Mouse (Mus musculus): ENCODE data around the gene Eps8l1. TPM values are rescaled to one million over a fixed set of nuclear protein-coding genes. Genes with fewer than 3 reads are reported as not detected.

Eps8l1 gene
- total and polyA plus RNA-seq, 3 experiments, result 0.01 to 0.19 TPM; not detected in 1

- H3K4me1 ChIP-seq (ENCODE audit: control insufficient read depth in 1 of 2, insufficient read depth in 2 of 2, low read length in 2 of 2), result peaks cover 0 to 34% of the 10 kb centered on the region in 2 experiments; a peak in 3 of 4 replicates
Measured at GRCm38 (mm10) chr7:4497271-4497903, 36.9 kb downstream of the Eps8l1 start.

GRCm38 (mm10) chr7:4498251-4498650 is 37.8 kb downstream of the Eps8l1 start:
- no peak for TF ChIP-seq ZNF384 (IDR thresholded peaks at IDR 0.05; ENCODE audit: low read depth, low read length)
- no peak for TF ChIP-seq ELF1 (IDR thresholded peaks at IDR 0.05; ENCODE audit: low read depth, low read length)
- TF ChIP-seq UBTF (IDR thresholded peaks at IDR 0.05; ENCODE audit: borderline replicate concordance, insufficient read depth, low read depth, low read length), result no peak
- no peak for TF ChIP-seq ZKSCAN1 (IDR thresholded peaks at IDR 0.05; ENCODE audit: low read depth, low read length)
- TF ChIP-seq CTCF (IDR thresholded peaks at IDR 0.05 in 2 of 3, conservative IDR thresholded peaks at IDR 0.05 in 1 of 3; ENCODE audit: control insufficient read depth in 1 of 3, insufficient read depth in 1 of 3, low read depth in 2 of 3, low read length in 3 of 3, poor library complexity in 1 of 3, severe bottlenecking in 1 of 3), result no peak
- TF ChIP-seq TAL1 (IDR thresholded peaks at IDR 0.05; ENCODE audit: low read length), result no peak
- TF ChIP-seq NRF1 (IDR thresholded peaks at IDR 0.05; ENCODE audit: insufficient read depth, low read depth, low read length, poor library complexity, severe bottlenecking), result no peak
- no peak for TF ChIP-seq SMC3 (IDR thresholded peaks at IDR 0.05; ENCODE audit: low read depth, low read length)
- no peak for TF ChIP-seq EP300 (IDR thresholded peaks at IDR 0.05; ENCODE audit: low read depth in 1 of 2, low read length in 2 of 2)
- TF ChIP-seq NELFE (IDR thresholded peaks at IDR 0.05; ENCODE audit: low read depth, low read length), result no peak
- TF ChIP-seq KAT2A (conservative IDR thresholded peaks at IDR 0.05; ENCODE audit: low read depth, low read length), result no peak
- no peak for TF ChIP-seq HCFC1 (IDR thresholded peaks at IDR 0.05; ENCODE audit: low read depth, low read length)
- TF ChIP-seq JUND (IDR thresholded peaks at IDR 0.05; ENCODE audit: low read depth, low read length), result no peak
- no peak for TF ChIP-seq POLR2AphosphoS5 (IDR thresholded peaks at IDR 0.05; ENCODE audit: borderline replicate concordance, low read depth, low read length)
- TF ChIP-seq GABPA (IDR thresholded peaks at IDR 0.05; ENCODE audit: low read depth, low read length), result no peak
- no peak for TF ChIP-seq USF1 (IDR thresholded peaks at IDR 0.05; ENCODE audit: low read depth, low read length)
- no peak for TF ChIP-seq RCOR1 (IDR thresholded peaks at IDR 0.05; ENCODE audit: low read depth, low read length)
- no peak for TF ChIP-seq TBP (IDR thresholded peaks at IDR 0.05; ENCODE audit: low read depth, low read length)
- Histone ChIP-seq H3K4me1 (ENCODE audit: control insufficient read depth in 1 of 2, insufficient read depth in 2 of 2, low read length in 2 of 2) (peaks cover 2 to 31% of the 10 kb centered on the region in 2 experiments), H3K27ac (ENCODE audit: control insufficient read depth, low read depth, low read length) (no peak overlapping the region), H3K9me3 (replicated peaks; ENCODE audit: insufficient read depth, low read length) (no peaks in the 10 kb centered on the region), H3K79me2 (ENCODE audit: control insufficient read depth, insufficient read depth, low read length, poor library complexity) (peaks cover 59% of the 10 kb centered on the region), H3K4me3 (ENCODE audit: control insufficient read depth in 1 of 2, insufficient read depth in 1 of 2, low read depth in 2 of 2, low read length in 2 of 2) (no peak overlapping the region), H3K27me3 (ENCODE audit: control insufficient read depth in 1 of 2, insufficient read depth in 2 of 2, low read length in 2 of 2) (no peaks in the 10 kb centered on the region), H3K36me3 (ENCODE audit: control insufficient read depth in 1 of 2, insufficient read depth in 2 of 2, low read length in 2 of 2) (peaks cover 8 to 34% of the 10 kb centered on the region in 2 experiments), H3K9ac (ENCODE audit: control insufficient read depth, low read depth, low read length, poor library complexity, severe bottlenecking) (no peak overlapping the region)
- no peak for DNase-seq (ENCODE audit: low read depth, low spot score)

More at GRCm38 (mm10) chr7:4497271-4497903, 36.9 kb downstream of the Eps8l1 start:
- DNase-seq (ENCODE audit: low read depth, low spot score), result no peak
- Histone ChIP-seq H3K9ac (ENCODE audit: control insufficient read depth, low read depth, low read length, poor library complexity, severe bottlenecking) (no peak overlapping the region), H3K4me3 (ENCODE audit: control insufficient read depth in 1 of 2, insufficient read depth in 1 of 2, low read depth in 2 of 2, low read length in 2 of 2) (no peak overlapping the region), H3K27ac (ENCODE audit: control insufficient read depth, low read depth, low read length) (no peak overlapping the region), H3K27me3 (ENCODE audit: control insufficient read depth in 1 of 2, insufficient read depth in 2 of 2, low read length in 2 of 2) (no peaks in the 10 kb centered on the region), H3K9me3 (replicated peaks; ENCODE audit: insufficient read depth, low read length) (no peaks in the 10 kb centered on the region), H3K36me3 (ENCODE audit: control insufficient read depth in 1 of 2, insufficient read depth in 2 of 2, low read length in 2 of 2) (peaks cover 8 to 29% of the 10 kb centered on the region in 2 experiments), H3K79me2 (ENCODE audit: control insufficient read depth, insufficient read depth, low read length, poor library complexity) (peaks cover 60% of the 10 kb centered on the region)
- TF ChIP-seq MAFK (IDR thresholded peaks at IDR 0.05; ENCODE audit: borderline replicate concordance, low read depth, low read length), result no peak
- no peak for TF ChIP-seq TCF12 (IDR thresholded peaks at IDR 0.05; ENCODE audit: low read depth, low read length)

All from MEL (cell line).